In the genomic region with DNA sequence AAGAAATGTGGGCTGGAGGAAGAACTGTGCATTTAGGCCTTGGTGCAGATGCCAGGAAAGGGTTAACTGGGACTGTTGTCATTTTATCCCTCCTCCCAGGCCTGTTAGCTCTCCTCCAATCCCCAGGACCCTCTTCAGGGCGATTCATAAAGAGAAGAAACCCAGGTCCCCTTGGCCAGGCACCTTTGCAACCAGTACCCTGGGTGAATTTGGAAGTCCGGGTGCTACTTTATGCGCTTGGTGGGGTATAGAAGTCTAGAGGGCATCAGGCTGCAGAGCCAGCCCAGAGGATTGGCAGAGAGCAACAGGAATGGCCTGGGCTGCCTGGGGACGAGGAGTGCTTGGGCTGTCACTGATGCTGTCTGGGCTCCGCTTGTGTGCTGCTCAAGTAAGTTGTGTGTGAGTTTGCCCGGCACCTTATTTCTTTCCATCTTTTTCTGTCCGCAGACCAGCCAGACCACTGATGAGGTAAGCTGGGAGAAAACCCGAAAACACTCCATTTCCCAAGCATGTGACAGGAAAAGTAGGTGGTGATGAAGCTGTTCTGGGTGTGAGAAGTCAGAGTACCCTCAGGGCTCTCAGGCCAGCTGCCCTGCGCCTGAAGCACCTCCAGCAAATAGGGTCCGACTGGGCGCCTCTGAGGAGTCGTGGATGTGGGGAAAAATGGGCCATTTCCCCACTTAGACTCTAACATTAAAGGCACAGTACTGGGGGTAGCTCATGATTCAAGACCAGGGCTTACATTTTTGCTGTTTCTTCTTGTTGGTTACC, we compare ENCODE assay signal across 10 mouse cellular contexts. TPM values are rescaled to one million over a fixed set of nuclear protein-coding genes. Genes with fewer than 3 reads are reported as not detected.
A peak's percentile ranks its signal among the peaks of the same experiment; 100 is the strongest.
DNase-seq lines count a peak whose midpoint lies in the region; ATAC-seq lines count a peak whose summit lies in the region.
"Had no signal": no experiment of that assay in that cellular context is flagged by ENCODE, and none has a peak within 500 bp of the region (broad histone marks: within the 10 kb centered on the region; RNA-seq: fewer than 3 reads in every experiment).

No protein-coding gene starts in this region.

- H3K4me1 ChIP-seq in heart, embryonic 13.5 days = peaks cover 30% of the 10 kb centered on the region
- H3K4me1 ChIP-seq in neural tube, embryonic 15.5 days = no peaks in the 10 kb centered on the region
- H3K4me1 ChIP-seq in forebrain, embryonic 13.5 days = peaks cover 23% of the 10 kb centered on the region

- H3K4me3 ChIP-seq in heart, embryonic 13.5 days = peak overlapping the region; percentile 38
- H3K4me3 ChIP-seq in neural tube, embryonic 15.5 days (replicated peaks) = no peak overlapping the region
- no peak overlapping the region for H3K4me3 ChIP-seq in forebrain, embryonic 13.5 days

- no peaks in the 10 kb centered on the region for H3K27me3 ChIP-seq in heart, embryonic 13.5 days (replicated peaks)
- no peaks in the 10 kb centered on the region for H3K27me3 ChIP-seq in neural tube, embryonic 15.5 days (replicated peaks)
- H3K27me3 ChIP-seq in forebrain, embryonic 13.5 days = no peaks in the 10 kb centered on the region

- 30% methylated on average over 12 of the region's 12 CpGs for WGBS in heart, embryonic 13.5 days
- WGBS in neural tube, embryonic 15.5 days = 65% methylated on average over 12 of the region's 12 CpGs
- 34% methylated on average over 12 of the region's 12 CpGs for WGBS in forebrain, embryonic 13.5 days

- H3K27ac ChIP-seq in heart, embryonic 13.5 days (replicated peaks) = peak overlapping the region; percentile 54
- H3K27ac ChIP-seq in neural tube, embryonic 15.5 days (replicated peaks) = no peak overlapping the region
- H3K27ac ChIP-seq in forebrain, embryonic 13.5 days = no peak overlapping the region
- H3K27ac ChIP-seq: liver, embryonic 14.5 days had no signal

- no peak for DNase-seq in heart, adult 9 months (ENCODE audit: low spot score in 2 of 2)
- peak; percentile 42 for DNase-seq in neural tube, embryonic 10.5 days (ENCODE audit: extremely low spot score, low spot score)
- peak; percentile 83 for DNase-seq in retina, postnatal 1 day
- no peak for DNase-seq in layer of hippocampus, postnatal 14 days (ENCODE audit: low spot score in 2 of 2)
- DNase-seq in right cerebral cortex, postnatal 25 days = no peak
- DNase-seq: kidney, postnatal 25 days had no signal

- no peak for ATAC-seq in heart, embryonic 13.5 days (ENCODE audit: extremely low read depth, insufficient number of reproducible peaks, low FRiP score, low TSS enrichment)
- ATAC-seq in neural tube, embryonic 15.5 days (ENCODE audit: low FRiP score) = no peak
- ATAC-seq in forebrain, embryonic 13.5 days = peak; percentile 43; the same call in 1 of the 2 replicates

- H3K36me3 ChIP-seq in heart, embryonic 13.5 days = no peaks in the 10 kb centered on the region
- no peaks in the 10 kb centered on the region for H3K36me3 ChIP-seq in neural tube, embryonic 15.5 days
- no peaks in the 10 kb centered on the region for H3K36me3 ChIP-seq in forebrain, embryonic 13.5 days (ENCODE audit: poor library complexity, severe bottlenecking)

- peak overlapping the region; percentile 54 for H3K9ac ChIP-seq in heart, embryonic 13.5 days
- H3K9ac ChIP-seq in neural tube, embryonic 15.5 days (replicated peaks) = no peak overlapping the region
- no peak overlapping the region for H3K9ac ChIP-seq in forebrain, embryonic 13.5 days
- H3K9ac ChIP-seq: liver, embryonic 14.5 days had no signal

- H3K4me2 ChIP-seq in heart, embryonic 13.5 days = peak overlapping the region; percentile 53
- no peak overlapping the region for H3K4me2 ChIP-seq in neural tube, embryonic 15.5 days
- H3K4me2 ChIP-seq in forebrain, embryonic 13.5 days = no peak overlapping the region; the same call in 1 of the 2 replicates

- no peaks in the 10 kb centered on the region for H3K9me3 ChIP-seq in heart, embryonic 13.5 days
- no peaks in the 10 kb centered on the region for H3K9me3 ChIP-seq in neural tube, embryonic 15.5 days (replicated peaks)
- H3K9me3 ChIP-seq in forebrain, embryonic 13.5 days (replicated peaks) = no peaks in the 10 kb centered on the region

RNA-seq across cellular contexts. Expression of gene Col9a1, which starts 17.8 kb away (rescaled TPM):
- polyA plus RNA-seq in heart, embryonic 13.5 days (2015; fragmentation: Nextera tagmentation; extraction: Ambion mirVana) = 13.1 and 13.8 TPM in 2 replicates
- 7.0 and 11.5 TPM in 2 replicates for polyA plus RNA-seq in neural tube, embryonic 15.5 days (2015; fragmentation: Nextera tagmentation; extraction: Ambion mirVana)
- 0.84 and 1.8 TPM in 2 replicates for polyA plus RNA-seq in forebrain, embryonic 13.5 days (2015; fragmentation: Nextera tagmentation; extraction: Ambion mirVana)
- total RNA-seq in layer of hippocampus, postnatal 14 days (2021) = 1 to 10 TPM; 1.5 to 1.9 TPM

Comparison
In these comparisons a context has a peak if more than half of its experiments do, and no peak if none do; other contexts are left out.
1. DNase-seq: peak in neural tube, embryonic 10.5 days (single experiment) and retina, postnatal 1 day (single experiment); none in heart, adult 9 months (0 of 2), layer of hippocampus, postnatal 14 days (0 of 2) and right cerebral cortex, postnatal 25 days (single experiment).